Mouse (Mus musculus): Measurements from ENCODE around the gene Nit1. TPM values are rescaled to one million over a fixed set of nuclear protein-coding genes. Genes with fewer than 3 reads are reported as not detected.
"Not testable (repeated sequence)": the region's sequence is repeated elsewhere in the genome, so short reads cannot be mapped to it uniquely, and the experiment has no call there.

The Nit1 gene
- polyA plus RNA-seq, 1 experiment, result 44.1 TPM

DNA sequence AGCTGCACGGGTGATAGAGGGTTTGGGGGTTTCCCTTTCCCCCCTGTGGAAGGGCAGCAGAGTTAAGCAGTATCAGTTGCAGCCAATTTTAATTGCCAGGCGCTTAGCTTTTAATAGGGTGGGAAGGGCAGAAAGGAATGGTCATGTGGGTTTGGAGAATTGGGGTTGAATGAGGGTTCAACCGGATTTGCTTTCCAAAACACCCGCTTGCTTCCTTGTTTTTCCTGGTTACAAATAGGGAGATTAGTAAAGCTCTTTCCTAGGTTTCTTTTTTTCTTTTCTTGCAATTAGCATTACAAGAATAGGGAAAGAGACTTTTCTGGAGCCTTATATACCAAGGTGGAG lies 15.3 kb downstream of the Nit1 start:
- peaks cover 9% of the 10 kb centered on the region for H3K4me1 ChIP-seq (ENCODE audit: control insufficient read depth, insufficient read depth, low read length)
- WGBS, result 0% methylated on average over 4 of the region's 4 CpGs
- DNase-seq, result no peak
- TF ChIP-seq POLR2A (IDR thresholded peaks at IDR 0.05; ENCODE audit: borderline replicate concordance, extremely low read depth, low read depth, low read length) (no peak), CTCF (IDR thresholded peaks at IDR 0.05; ENCODE audit: insufficient read depth, low read length) (no peak)
- H3K4me3 ChIP-seq (replicated peaks; ENCODE audit: extremely low read depth, low read depth, low read length), result peak overlapping the region; percentile 82

DNA sequence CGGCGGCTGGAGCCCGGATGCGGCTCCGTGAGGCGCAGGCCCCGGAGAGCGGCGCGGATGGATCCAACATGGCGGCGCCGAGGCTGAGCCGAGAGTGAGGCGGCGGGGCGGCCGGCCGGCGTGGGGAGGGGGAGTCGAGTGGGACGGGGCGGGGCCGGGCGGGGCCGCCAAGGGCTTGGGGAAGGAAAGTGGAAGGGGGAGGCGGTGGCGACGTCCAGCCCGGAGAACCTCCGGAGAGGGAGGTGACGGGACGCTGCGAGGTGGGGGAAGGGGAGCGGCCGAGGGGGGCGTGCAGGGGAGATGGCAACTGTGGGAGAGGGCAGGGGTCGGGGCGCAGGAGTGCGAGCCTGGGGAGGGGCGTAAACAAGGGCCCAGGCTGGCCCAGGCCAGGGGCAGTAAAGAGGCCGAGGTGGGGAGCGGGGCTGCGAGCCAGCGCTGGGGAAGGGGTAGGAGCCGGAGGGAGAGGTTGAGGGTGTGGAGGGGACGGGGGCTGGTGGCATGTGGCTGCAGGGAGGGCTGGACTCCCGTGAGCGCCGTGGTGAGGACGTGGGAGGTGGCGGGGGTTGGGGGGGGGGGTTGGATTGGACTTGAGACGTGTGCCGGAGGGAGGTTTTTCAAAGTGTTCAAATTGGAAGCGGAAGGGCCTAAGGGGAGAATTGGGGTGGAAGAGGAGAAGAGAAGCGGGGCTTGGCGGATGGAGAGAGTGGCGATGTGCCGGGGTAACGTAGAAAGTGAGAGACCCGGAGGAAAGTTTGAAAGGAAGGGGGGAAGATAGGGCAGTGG lies 15.8 kb downstream of the Nit1 start:
- TF ChIP-seq CTCF (IDR thresholded peaks at IDR 0.05; ENCODE audit: insufficient read depth, low read length) (no peak), POLR2A (IDR thresholded peaks at IDR 0.05; ENCODE audit: borderline replicate concordance, extremely low read depth, low read depth, low read length) (peak; percentile 43; the same call in 1 of the 2 replicates)
- DNase-seq, result peak; percentile 53
- H3K4me1 ChIP-seq (ENCODE audit: control insufficient read depth, insufficient read depth, low read length), result peaks cover 9% of the 10 kb centered on the region
- WGBS, result 1% methylated on average over 52 of the region's 61 CpGs
- H3K4me3 ChIP-seq (replicated peaks; ENCODE audit: extremely low read depth, low read depth, low read length), result peak overlapping the region; percentile 82

DNA sequence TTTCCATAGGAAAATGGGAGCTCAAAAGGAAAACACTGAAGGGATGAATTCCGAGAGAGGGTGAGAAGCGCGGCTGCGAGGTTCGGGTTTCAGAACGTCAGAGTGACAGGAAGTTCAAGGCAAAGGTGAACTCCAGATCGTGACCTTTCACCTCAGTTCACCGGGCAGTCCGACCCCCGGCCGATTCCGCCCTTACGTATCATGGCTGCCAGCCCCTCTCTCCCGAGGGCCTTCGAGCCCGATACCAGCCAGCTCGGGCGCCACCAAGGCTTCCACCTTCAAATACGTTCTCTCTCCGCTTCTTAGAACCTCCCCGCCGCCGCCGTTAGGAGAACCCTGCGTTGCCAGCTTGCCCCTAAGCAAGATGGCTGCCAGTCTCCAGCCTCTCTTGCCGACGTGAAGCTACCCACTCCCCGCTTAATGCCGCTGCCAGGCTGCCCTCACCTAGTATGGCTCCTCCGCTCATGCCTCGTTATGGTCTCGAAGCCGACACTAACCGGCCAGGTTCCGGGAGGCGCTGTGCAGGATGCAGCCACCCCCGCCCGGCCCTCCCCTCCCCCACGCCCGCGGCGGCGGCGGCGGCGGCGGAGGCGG lies 16.5 kb downstream of the Nit1 start, which contains the start of gene Dedd:
Gene Dedd, plus strand, starts transcription at position 307 of the 594 bp plus-strand sequence.
- peaks cover 9% of the 10 kb centered on the region for H3K4me1 ChIP-seq (ENCODE audit: control insufficient read depth, insufficient read depth, low read length)
- TF ChIP-seq POLR2A (IDR thresholded peaks at IDR 0.05; ENCODE audit: borderline replicate concordance, extremely low read depth, low read depth, low read length) (peak; percentile 46; the same call in 1 of the 2 replicates), CTCF (IDR thresholded peaks at IDR 0.05; ENCODE audit: insufficient read depth, low read length) (no peak)
- H3K4me3 ChIP-seq (replicated peaks; ENCODE audit: extremely low read depth, low read depth, low read length), result peak within 1 kb of the TSS; percentile 82
- WGBS, result 1% methylated on average over 47 of the region's 48 CpGs
- peak; percentile 92 for DNase-seq

DNA sequence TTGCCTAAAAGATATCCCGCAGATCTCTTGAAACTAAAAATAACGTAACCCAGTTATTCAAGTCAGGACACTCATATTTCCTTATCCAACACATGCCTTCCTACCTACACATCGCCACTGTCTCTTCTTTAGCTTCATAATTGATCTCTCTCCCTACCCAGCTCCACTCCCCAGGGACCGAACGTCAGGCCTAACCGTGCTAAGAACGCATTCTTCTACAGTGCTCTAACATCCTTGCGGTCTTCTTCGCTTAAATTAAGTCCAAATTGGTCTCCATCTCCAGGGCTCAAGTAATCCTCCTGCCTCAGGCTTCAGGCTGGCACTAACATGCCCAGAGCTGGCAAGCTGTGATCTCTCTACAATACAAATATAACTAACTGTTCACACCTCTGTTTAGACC lies 17.2 kb downstream of the Nit1 start:
- Histone ChIP-seq H3K4me1 (ENCODE audit: control insufficient read depth, insufficient read depth, low read length) (peaks cover 9% of the 10 kb centered on the region), H3K4me3 (replicated peaks; ENCODE audit: extremely low read depth, low read depth, low read length) (peak overlapping the region; percentile 82)
- no peak for DNase-seq
- TF ChIP-seq CTCF (IDR thresholded peaks at IDR 0.05; ENCODE audit: insufficient read depth, low read length), result no peak
- 14% methylated on average over 9 of the region's 9 CpGs for whole genome bisulfite sequencing

DNA sequence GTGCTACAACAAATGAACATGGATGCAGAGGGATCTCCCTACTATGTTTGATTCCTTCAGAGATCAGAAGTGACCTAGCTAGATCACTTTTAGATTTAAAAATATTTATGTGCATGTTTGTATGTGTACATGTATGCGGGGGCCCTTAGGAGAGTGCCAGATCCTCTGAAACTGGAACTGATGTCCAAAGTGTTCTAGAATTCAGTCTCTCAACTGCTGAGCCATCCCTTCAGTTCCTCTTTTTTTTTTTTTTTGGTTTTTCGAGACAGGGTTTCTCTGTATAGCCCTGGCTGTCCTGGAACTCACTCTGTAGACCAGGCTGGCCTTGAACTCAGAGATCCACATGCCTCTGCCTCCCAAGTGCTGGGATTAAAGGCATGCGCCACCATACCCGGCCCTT lies 18.9 kb downstream of the Nit1 start:
- not testable (repeated sequence) for DNase-seq; H3K4me3 ChIP-seq (replicated peaks; ENCODE audit: extremely low read depth, low read depth, low read length); H3K4me1 ChIP-seq (ENCODE audit: control insufficient read depth, insufficient read depth, low read length)
- WGBS, result 67% methylated on average over 4 of the region's 4 CpGs

DNA sequence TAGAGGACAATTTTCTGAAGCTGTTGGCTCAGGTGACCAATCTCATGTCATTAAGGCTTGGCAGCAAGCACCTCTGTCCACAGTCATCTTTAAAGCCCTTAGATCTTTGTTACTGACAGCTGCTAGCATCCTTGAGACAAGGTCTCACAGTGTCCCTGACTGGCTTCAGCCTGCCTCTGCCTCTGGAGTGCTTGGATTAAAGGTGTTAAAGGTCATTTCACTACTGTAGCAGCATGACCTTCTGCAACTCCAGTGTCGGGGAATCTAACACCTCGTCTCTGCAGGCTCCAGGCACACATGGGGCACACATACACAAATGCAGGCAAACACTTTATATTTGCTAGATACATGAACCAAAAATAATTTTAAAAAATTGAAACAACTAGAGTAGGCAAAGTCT lies 19.9 kb downstream of the Nit1 start:
- DNase-seq, result no peak
- Histone ChIP-seq H3K4me1 (ENCODE audit: control insufficient read depth, insufficient read depth, low read length) (peaks cover 5% of the 10 kb centered on the region), H3K4me3 (replicated peaks; ENCODE audit: extremely low read depth, low read depth, low read length) (no peak overlapping the region)
- 74% methylated on average over 2 of the region's 2 CpGs for WGBS
- TF ChIP-seq POLR2A (IDR thresholded peaks at IDR 0.05; ENCODE audit: borderline replicate concordance, extremely low read depth, low read depth, low read length) (no peak), CTCF (IDR thresholded peaks at IDR 0.05; ENCODE audit: insufficient read depth, low read length) (no peak)

DNA sequence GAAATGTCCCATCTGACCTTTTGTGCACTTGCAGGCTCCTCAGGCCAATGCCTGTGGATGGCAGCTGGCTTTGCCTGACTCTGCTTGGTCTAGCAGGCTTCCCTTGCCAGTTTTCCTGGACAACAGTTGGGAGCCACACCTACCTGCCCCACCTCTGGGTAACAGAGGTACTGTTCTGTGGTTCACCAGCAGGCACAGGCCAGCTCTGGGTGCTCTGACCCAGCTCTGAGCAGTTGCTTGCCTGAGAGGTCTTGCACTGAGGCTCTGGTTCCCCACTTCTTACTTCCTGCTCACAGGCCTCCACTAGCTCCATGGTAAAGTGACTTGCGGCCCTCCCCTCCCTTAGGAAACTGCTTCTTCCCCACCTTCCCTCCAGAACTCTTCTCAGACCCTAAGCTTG lies 23.4 kb downstream of the Nit1 start:
- 80% methylated on average over 1 of the region's 1 CpGs for WGBS
- Histone ChIP-seq H3K4me1 (ENCODE audit: control insufficient read depth, insufficient read depth, low read length) (no peaks in the 10 kb centered on the region), H3K4me3 (replicated peaks; ENCODE audit: extremely low read depth, low read depth, low read length) (no peak overlapping the region)
- no peak for TF ChIP-seq POLR2A (IDR thresholded peaks at IDR 0.05; ENCODE audit: borderline replicate concordance, extremely low read depth, low read depth, low read length)
- no peak for TF ChIP-seq CTCF (IDR thresholded peaks at IDR 0.05; ENCODE audit: insufficient read depth, low read length)
- no peak for DNase-seq

DNA sequence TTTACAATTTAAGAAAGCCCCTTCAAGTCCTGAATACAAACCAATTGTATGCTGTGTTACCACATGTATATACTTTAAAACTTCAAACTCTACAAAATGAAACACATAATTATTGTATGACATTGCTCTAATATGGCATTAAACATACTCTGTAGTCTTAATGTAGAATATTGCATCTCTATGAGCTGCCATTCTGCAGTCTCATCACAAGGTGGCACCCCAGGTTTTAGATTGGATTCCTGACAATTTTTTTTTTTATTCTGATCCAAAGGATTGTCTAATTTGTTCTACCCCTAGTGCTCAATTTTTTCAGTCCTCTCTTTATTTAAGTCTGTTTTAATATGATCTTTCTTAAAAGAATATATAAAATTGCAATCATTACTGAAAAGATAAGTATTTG lies 24.0 kb downstream of the Nit1 start:
- TF ChIP-seq POLR2A (IDR thresholded peaks at IDR 0.05; ENCODE audit: borderline replicate concordance, extremely low read depth, low read depth, low read length), result no peak
- TF ChIP-seq CTCF (IDR thresholded peaks at IDR 0.05; ENCODE audit: insufficient read depth, low read length), result 0 out of 2 replicates have a peak, but pooled peaks have one; percentile 1
- H3K4me1 ChIP-seq (ENCODE audit: control insufficient read depth, insufficient read depth, low read length), result no peaks in the 10 kb centered on the region
- H3K4me3 ChIP-seq (replicated peaks; ENCODE audit: extremely low read depth, low read depth, low read length), result no peak overlapping the region
- no peak for DNase-seq

DNA sequence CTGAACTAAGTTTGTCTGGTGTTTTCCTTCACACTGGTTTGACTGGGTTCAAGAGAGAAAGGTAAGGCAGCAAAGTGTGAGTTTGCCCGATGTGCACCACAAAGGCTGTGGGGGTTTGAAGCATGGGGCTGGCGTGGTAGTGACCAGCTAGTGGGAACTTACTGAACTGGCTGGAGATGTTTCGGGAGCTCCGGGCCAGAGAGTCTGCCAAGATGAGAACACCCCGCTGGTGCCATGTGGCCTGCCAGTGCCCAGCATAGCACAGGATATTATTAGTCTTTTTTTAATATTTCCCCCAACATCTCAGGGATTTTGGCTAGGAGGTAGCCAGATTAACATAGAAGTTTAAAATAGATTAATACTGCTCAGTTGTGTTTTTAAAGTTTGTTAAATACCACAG lies 25.3 kb downstream of the Nit1 start:
- TF ChIP-seq POLR2A (IDR thresholded peaks at IDR 0.05; ENCODE audit: borderline replicate concordance, extremely low read depth, low read depth, low read length) (no peak), CTCF (IDR thresholded peaks at IDR 0.05; ENCODE audit: insufficient read depth, low read length) (no peak)
- DNase-seq, result no peak
- no peak overlapping the region for H3K4me3 ChIP-seq (replicated peaks; ENCODE audit: extremely low read depth, low read depth, low read length)
- no peaks in the 10 kb centered on the region for H3K4me1 ChIP-seq (ENCODE audit: control insufficient read depth, insufficient read depth, low read length)
- 25% methylated on average over 5 of the region's 5 CpGs for WGBS

DNA sequence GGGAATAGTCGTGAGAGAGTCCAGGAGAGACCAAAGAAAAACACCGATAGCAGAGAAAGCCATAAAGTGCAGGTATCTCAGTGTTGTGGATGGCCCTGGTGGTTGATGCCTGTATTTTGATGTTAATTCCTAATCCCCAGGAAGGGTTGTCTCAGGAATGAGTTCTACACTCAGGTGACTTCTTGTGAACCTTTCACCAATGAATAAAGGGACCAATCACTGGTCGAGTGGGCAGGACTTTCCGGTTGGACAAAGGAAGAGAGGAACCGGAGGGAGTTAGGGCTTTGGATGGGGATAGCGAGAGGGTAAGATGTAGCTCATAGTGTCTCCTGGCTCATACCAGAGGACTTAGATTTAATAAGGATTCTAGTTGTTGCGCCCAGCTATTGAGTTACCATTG lies 25.7 kb downstream of the Nit1 start:
- no peaks in the 10 kb centered on the region for H3K4me1 ChIP-seq (ENCODE audit: control insufficient read depth, insufficient read depth, low read length)
- TF ChIP-seq CTCF (IDR thresholded peaks at IDR 0.05; ENCODE audit: insufficient read depth, low read length) (no peak), POLR2A (IDR thresholded peaks at IDR 0.05; ENCODE audit: borderline replicate concordance, extremely low read depth, low read depth, low read length) (no peak)
- H3K4me3 ChIP-seq (replicated peaks; ENCODE audit: extremely low read depth, low read depth, low read length), result no peak overlapping the region
- no peak for DNase-seq
- 24% methylated on average over 7 of the region's 7 CpGs for WGBS

Measured in lung, adult 2 months (tissue).